Mouse (Mus musculus): ENCODE data around the gene Dnmt3b. TPM values are rescaled to one million over a fixed set of nuclear protein-coding genes. Genes with fewer than 3 reads are reported as not detected.
A peak's percentile ranks its signal among the peaks of the same experiment; 100 is the strongest.
"Not testable (repeated sequence)": the region's sequence is repeated elsewhere in the genome, so short reads cannot be mapped to it uniquely, and the experiment has no call there.

Dnmt3b gene
- total RNA-seq, 1 experiment from 2014 or later: 5.7 TPM

- ATAC-seq (replicated peaks; ENCODE audit: insufficient number of reproducible peaks, low FRiP score, low TSS enrichment, poor library complexity, severe bottlenecking): peak; percentile 83
Measured at GRCm38 (mm10) chr2:153631976-153632870, 17.0 kb upstream of the Dnmt3b start, which contains the start of gene Commd7. Gene Commd7, minus strand, starts transcription at chr2:153632781.

GRCm38 (mm10) chr2:153632871-153633226 lies 16.4 kb upstream of the Dnmt3b start:
- no peak for ATAC-seq (replicated peaks; ENCODE audit: insufficient number of reproducible peaks, low FRiP score, low TSS enrichment, poor library complexity, severe bottlenecking)

GRCm38 (mm10) chr2:153633259-153633658 lies 16.0 kb upstream of the Dnmt3b start:
- no peak for ATAC-seq (replicated peaks; ENCODE audit: insufficient number of reproducible peaks, low FRiP score, low TSS enrichment, poor library complexity, severe bottlenecking)

- no peak for ATAC-seq (replicated peaks; ENCODE audit: insufficient number of reproducible peaks, low FRiP score, low TSS enrichment, poor library complexity, severe bottlenecking)
Measured at GRCm38 (mm10) chr2:153638977-153639680, 10.1 kb upstream of the Dnmt3b start.

GRCm38 (mm10) chr2:153642496-153642895 lies 6.8 kb upstream of the Dnmt3b start:
- no peak for ATAC-seq (replicated peaks; ENCODE audit: insufficient number of reproducible peaks, low FRiP score, low TSS enrichment, poor library complexity, severe bottlenecking)

GRCm38 (mm10) chr2:153642999-153643398 lies 6.3 kb upstream of the Dnmt3b start:
- ATAC-seq (replicated peaks; ENCODE audit: insufficient number of reproducible peaks, low FRiP score, low TSS enrichment, poor library complexity, severe bottlenecking): no peak

GRCm38 (mm10) chr2:153648773-153649297 lies 415 bp upstream of the Dnmt3b start:
- peak; percentile 44 for ATAC-seq (replicated peaks; ENCODE audit: insufficient number of reproducible peaks, low FRiP score, low TSS enrichment, poor library complexity, severe bottlenecking)

- peak; percentile 20; the same call in 1 of the 2 replicates for ATAC-seq (replicated peaks; ENCODE audit: insufficient number of reproducible peaks, low FRiP score, low TSS enrichment, poor library complexity, severe bottlenecking)
Measured at GRCm38 (mm10) chr2:153650014-153650687, 901 bp downstream of the Dnmt3b start.

GRCm38 (mm10) chr2:153651681-153652080 lies 2.4 kb downstream of the Dnmt3b start:
- ATAC-seq (replicated peaks; ENCODE audit: insufficient number of reproducible peaks, low FRiP score, low TSS enrichment, poor library complexity, severe bottlenecking): no peak

- 0 out of 2 replicates have a peak, but pooled peaks have one; percentile 7 for ATAC-seq (replicated peaks; ENCODE audit: insufficient number of reproducible peaks, low FRiP score, low TSS enrichment, poor library complexity, severe bottlenecking)
Measured at GRCm38 (mm10) chr2:153657659-153658058, 8.4 kb downstream of the Dnmt3b start.

- no peak for ATAC-seq (replicated peaks; ENCODE audit: insufficient number of reproducible peaks, low FRiP score, low TSS enrichment, poor library complexity, severe bottlenecking)
Measured at GRCm38 (mm10) chr2:153660616-153661015, 11.4 kb downstream of the Dnmt3b start.

GRCm38 (mm10) chr2:153665401-153665800 lies 16.2 kb downstream of the Dnmt3b start:
- ATAC-seq (replicated peaks; ENCODE audit: insufficient number of reproducible peaks, low FRiP score, low TSS enrichment, poor library complexity, severe bottlenecking): no peak

GRCm38 (mm10) chr2:153668754-153669376 lies 19.6 kb downstream of the Dnmt3b start:
- no peak for ATAC-seq (replicated peaks; ENCODE audit: insufficient number of reproducible peaks, low FRiP score, low TSS enrichment, poor library complexity, severe bottlenecking)

GRCm38 (mm10) chr2:153670111-153670510 lies 20.9 kb downstream of the Dnmt3b start:
- no peak for ATAC-seq (replicated peaks; ENCODE audit: insufficient number of reproducible peaks, low FRiP score, low TSS enrichment, poor library complexity, severe bottlenecking)

GRCm38 (mm10) chr2:153672619-153673018 lies 23.4 kb downstream of the Dnmt3b start:
- no peak for ATAC-seq (replicated peaks; ENCODE audit: insufficient number of reproducible peaks, low FRiP score, low TSS enrichment, poor library complexity, severe bottlenecking)

- not testable (repeated sequence) for ATAC-seq (replicated peaks; ENCODE audit: insufficient number of reproducible peaks, low FRiP score, low TSS enrichment, poor library complexity, severe bottlenecking)
Measured at GRCm38 (mm10) chr2:153675364-153675763, 26.1 kb downstream of the Dnmt3b start.

GRCm38 (mm10) chr2:153676944-153677343 lies 27.7 kb downstream of the Dnmt3b start:
- ATAC-seq (replicated peaks; ENCODE audit: insufficient number of reproducible peaks, low FRiP score, low TSS enrichment, poor library complexity, severe bottlenecking): no peak

GRCm38 (mm10) chr2:153677550-153677949 lies 28.3 kb downstream of the Dnmt3b start:
- ATAC-seq (replicated peaks; ENCODE audit: insufficient number of reproducible peaks, low FRiP score, low TSS enrichment, poor library complexity, severe bottlenecking): no peak

GRCm38 (mm10) chr2:153679959-153680358 lies 30.7 kb downstream of the Dnmt3b start:
- no peak for ATAC-seq (replicated peaks; ENCODE audit: insufficient number of reproducible peaks, low FRiP score, low TSS enrichment, poor library complexity, severe bottlenecking)
